Mouse (Mus musculus): ENCODE results near the gene Noc3l. TPM values are rescaled to one million over a fixed set of nuclear protein-coding genes. Genes with fewer than 3 reads are reported as not detected.

The Noc3l gene
- total and polyA plus RNA-seq, 2 experiments from 2014 or later, result 1.9 to 4.0 TPM

- no peaks in the 10 kb centered on the region for H3K9me3 ChIP-seq (replicated peaks; ENCODE audit: control insufficient read depth, low read length)
- H3K27me3 ChIP-seq (ENCODE audit: control insufficient read depth, insufficient read depth, low read length), result no peaks in the 10 kb centered on the region
- peak overlapping the region; percentile 97 for H3K4me2 ChIP-seq (ENCODE audit: low read depth, low read length)
- no peak for DNase-seq (ENCODE audit: low spot score)
- TF ChIP-seq EP300 (IDR thresholded peaks at IDR 0.05; ENCODE audit: low read depth), result no peak
- 0 out of 2 replicates have a peak, but pooled peaks cover 8% of the 10 kb centered on the region for H3K4me1 ChIP-seq (ENCODE audit: control insufficient read depth, insufficient read depth)
- H3K4me3 ChIP-seq (ENCODE audit: low read depth, low read length), result peak overlapping the region; percentile 95
- ATAC-seq (ENCODE audit: insufficient read depth, low read depth), result peak; percentile 36; the same call in 1 of the 2 replicates
- peaks cover 10% of the 10 kb centered on the region for H3K36me3 ChIP-seq (replicated peaks; ENCODE audit: control insufficient read depth, insufficient read depth, low read length)
- H3K9ac ChIP-seq (replicated peaks; ENCODE audit: low read depth, low read length), result peak overlapping the region; percentile 82
- H3K27ac ChIP-seq (ENCODE audit: low read depth), result peak overlapping the region; percentile 49; the same call in 1 of the 2 replicates
- 12% methylated on average over 16 of the region's 16 CpGs for WGBS
Observed at GRCm38 (mm10) chr19:38819427-38819802, 378 bp upstream of the Noc3l start.

DNA sequence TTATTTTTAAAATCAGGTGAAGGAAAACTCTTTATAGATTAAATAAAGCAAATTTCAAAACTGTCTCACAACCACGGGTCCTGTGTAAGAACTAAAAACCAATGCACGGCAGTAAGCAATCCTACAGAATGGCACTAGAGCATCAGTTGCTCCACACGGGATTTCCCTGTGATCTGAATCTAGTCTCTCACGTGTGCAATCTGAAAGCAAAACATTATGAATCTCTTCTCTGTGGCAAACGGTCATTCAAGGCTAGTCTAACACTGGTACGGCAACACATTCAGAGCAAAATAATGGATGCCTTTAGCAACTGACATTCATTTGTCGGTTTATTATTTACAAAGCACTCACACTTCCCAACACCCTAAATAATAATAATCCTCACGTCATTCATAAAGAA lies 846 bp downstream of the Noc3l start:
- peak overlapping the region; percentile 82 for H3K9ac ChIP-seq (replicated peaks; ENCODE audit: low read depth, low read length)
- H3K36me3 ChIP-seq (replicated peaks; ENCODE audit: control insufficient read depth, insufficient read depth, low read length), result peaks cover 22% of the 10 kb centered on the region
- DNase-seq (ENCODE audit: low spot score), result no peak
- H3K27ac ChIP-seq (ENCODE audit: low read depth), result no peak overlapping the region
- peak overlapping the region; percentile 95 for H3K4me3 ChIP-seq (ENCODE audit: low read depth, low read length)
- no peaks in the 10 kb centered on the region for H3K27me3 ChIP-seq (ENCODE audit: control insufficient read depth, insufficient read depth, low read length)
- 32% methylated on average over 8 of the region's 8 CpGs for WGBS
- no peaks in the 10 kb centered on the region for H3K9me3 ChIP-seq (replicated peaks; ENCODE audit: control insufficient read depth, low read length)
- H3K4me2 ChIP-seq (ENCODE audit: low read depth, low read length), result peak overlapping the region; percentile 97
- no peak for ATAC-seq (ENCODE audit: insufficient read depth, low read depth)
- H3K4me1 ChIP-seq (ENCODE audit: control insufficient read depth, insufficient read depth), result 0 out of 2 replicates have a peak, but pooled peaks cover 8% of the 10 kb centered on the region
- TF ChIP-seq CTCF (IDR thresholded peaks at IDR 0.05; ENCODE audit: low read depth) (no peak), EP300 (IDR thresholded peaks at IDR 0.05; ENCODE audit: low read depth) (no peak)

DNA sequence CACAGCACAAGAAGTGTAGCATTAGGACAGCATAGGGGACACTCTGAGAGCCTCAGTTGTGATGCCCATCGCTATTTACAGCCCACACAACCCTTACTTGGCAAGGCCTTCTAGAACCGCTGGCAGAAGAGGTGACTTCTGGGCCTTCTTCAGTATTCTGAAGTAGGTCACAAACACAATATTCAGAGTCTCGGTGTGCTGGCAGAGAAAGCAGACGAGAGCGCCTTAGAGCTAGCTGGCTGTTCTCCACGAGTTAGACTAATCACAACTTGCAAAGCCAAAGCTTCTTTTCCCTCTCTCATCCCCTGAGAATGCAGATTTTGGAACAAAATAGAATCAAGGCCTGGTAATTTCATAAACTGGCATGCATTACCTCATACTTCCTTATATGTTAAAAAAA lies 20.2 kb downstream of the Noc3l start:
- Histone ChIP-seq H3K27ac (ENCODE audit: low read depth) (no peak overlapping the region), H3K4me2 (ENCODE audit: low read depth, low read length) (no peak overlapping the region), H3K4me1 (ENCODE audit: control insufficient read depth, insufficient read depth) (no peaks in the 10 kb centered on the region), H3K9ac (replicated peaks; ENCODE audit: low read depth, low read length) (no peak overlapping the region), H3K9me3 (replicated peaks; ENCODE audit: control insufficient read depth, low read length) (no peaks in the 10 kb centered on the region), H3K36me3 (replicated peaks; ENCODE audit: control insufficient read depth, insufficient read depth, low read length) (peaks cover 70% of the 10 kb centered on the region), H3K27me3 (ENCODE audit: control insufficient read depth, insufficient read depth, low read length) (no peaks in the 10 kb centered on the region), H3K4me3 (ENCODE audit: low read depth, low read length) (no peak overlapping the region)
- DNase-seq (ENCODE audit: low spot score) (no peak), ATAC-seq (ENCODE audit: insufficient read depth, low read depth) (no peak)
- 79% methylated on average over 6 of the region's 6 CpGs for WGBS
- no peak for TF ChIP-seq CTCF (IDR thresholded peaks at IDR 0.05; ENCODE audit: low read depth)
- no peak for TF ChIP-seq EP300 (IDR thresholded peaks at IDR 0.05; ENCODE audit: low read depth)

GRCm38 (mm10) chr19:38798291-38798690 lies 20.7 kb downstream of the Noc3l start:
- Histone ChIP-seq H3K4me2 (ENCODE audit: low read depth, low read length) (no peak overlapping the region), H3K36me3 (replicated peaks; ENCODE audit: control insufficient read depth, insufficient read depth, low read length) (peaks cover 70% of the 10 kb centered on the region), H3K9me3 (replicated peaks; ENCODE audit: control insufficient read depth, low read length) (no peaks in the 10 kb centered on the region), H3K27ac (ENCODE audit: low read depth) (no peak overlapping the region), H3K27me3 (ENCODE audit: control insufficient read depth, insufficient read depth, low read length) (no peaks in the 10 kb centered on the region), H3K4me3 (ENCODE audit: low read depth, low read length) (no peak overlapping the region), H3K4me1 (ENCODE audit: control insufficient read depth, insufficient read depth) (no peaks in the 10 kb centered on the region), H3K9ac (replicated peaks; ENCODE audit: low read depth, low read length) (no peak overlapping the region)
- ATAC-seq (ENCODE audit: insufficient read depth, low read depth) (no peak), DNase-seq (ENCODE audit: low spot score) (no peak)
- no peak for TF ChIP-seq EP300 (IDR thresholded peaks at IDR 0.05; ENCODE audit: low read depth)
- TF ChIP-seq CTCF (IDR thresholded peaks at IDR 0.05; ENCODE audit: low read depth), result no peak
- WGBS, result 89% methylated on average over 1 of the region's 1 CpGs

- DNase-seq (ENCODE audit: low spot score) (no peak), ATAC-seq (ENCODE audit: insufficient read depth, low read depth) (no peak)
- Histone ChIP-seq H3K27ac (ENCODE audit: low read depth) (no peak overlapping the region), H3K9ac (replicated peaks; ENCODE audit: low read depth, low read length) (no peak overlapping the region), H3K4me1 (ENCODE audit: control insufficient read depth, insufficient read depth) (no peaks in the 10 kb centered on the region), H3K36me3 (replicated peaks; ENCODE audit: control insufficient read depth, insufficient read depth, low read length) (peaks cover 74% of the 10 kb centered on the region), H3K27me3 (ENCODE audit: control insufficient read depth, insufficient read depth, low read length) (no peaks in the 10 kb centered on the region), H3K9me3 (replicated peaks; ENCODE audit: control insufficient read depth, low read length) (no peaks in the 10 kb centered on the region), H3K4me3 (ENCODE audit: low read depth, low read length) (no peak overlapping the region), H3K4me2 (ENCODE audit: low read depth, low read length) (no peak overlapping the region)
- no peak for TF ChIP-seq EP300 (IDR thresholded peaks at IDR 0.05; ENCODE audit: low read depth)
- TF ChIP-seq CTCF (IDR thresholded peaks at IDR 0.05; ENCODE audit: low read depth), result no peak
- 83% methylated on average over 5 of the region's 5 CpGs for WGBS
Observed at GRCm38 (mm10) chr19:38796546-38796945, 22.5 kb downstream of the Noc3l start.

DNA sequence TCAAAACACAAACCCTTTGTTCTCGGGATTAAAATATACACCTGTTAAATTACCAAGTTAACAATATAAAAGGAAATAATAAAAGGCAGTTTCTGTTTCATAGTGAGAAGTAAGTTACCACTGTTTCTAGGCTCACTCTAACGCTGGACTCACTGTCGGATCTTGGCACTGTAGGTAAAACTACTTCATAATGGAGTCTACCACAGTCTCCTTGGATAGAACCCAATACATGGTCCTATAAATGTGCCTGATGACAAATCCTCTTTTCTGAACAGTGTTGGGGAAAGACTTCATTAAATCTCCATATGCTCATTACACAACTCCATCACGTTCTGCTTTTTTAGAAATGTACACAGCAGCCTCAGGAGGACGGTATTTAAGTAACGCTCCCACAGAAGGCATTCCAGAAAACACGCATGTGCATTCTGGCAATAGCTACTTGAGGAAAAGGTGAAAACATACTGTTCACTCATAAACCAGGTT lies 25.4 kb downstream of the Noc3l start:
- H3K27ac ChIP-seq (ENCODE audit: low read depth), result no peak overlapping the region
- H3K9me3 ChIP-seq (replicated peaks; ENCODE audit: control insufficient read depth, low read length), result no peaks in the 10 kb centered on the region
- no peak overlapping the region for H3K9ac ChIP-seq (replicated peaks; ENCODE audit: low read depth, low read length)
- peaks cover 82% of the 10 kb centered on the region for H3K36me3 ChIP-seq (replicated peaks; ENCODE audit: control insufficient read depth, insufficient read depth, low read length)
- no peak overlapping the region for H3K4me3 ChIP-seq (ENCODE audit: low read depth, low read length)
- ATAC-seq (ENCODE audit: insufficient read depth, low read depth) (no peak), DNase-seq (ENCODE audit: low spot score) (no peak)
- H3K4me1 ChIP-seq (ENCODE audit: control insufficient read depth, insufficient read depth), result no peaks in the 10 kb centered on the region
- no peak for TF ChIP-seq CTCF (IDR thresholded peaks at IDR 0.05; ENCODE audit: low read depth)
- 91% methylated on average over 7 of the region's 7 CpGs for WGBS
- no peaks in the 10 kb centered on the region for H3K27me3 ChIP-seq (ENCODE audit: control insufficient read depth, insufficient read depth, low read length)
- H3K4me2 ChIP-seq (ENCODE audit: low read depth, low read length), result no peak overlapping the region

All from heart, postnatal 0 days (tissue).